Mouse (Mus musculus) ES-Bruce4 (cell line): ENCODE data around the gene Nhs.

Experiments used
- CTCF ChIP-seq: IDR thresholded peaks from one replicate; pipeline ENCODE4 v1.8.1; 2011; ENCODE audit warnings: low read depth, low read length
- EP300 ChIP-seq: IDR thresholded peaks from 2 replicates; pipeline ENCODE4 v1.6.1; 2011; ENCODE audit warnings: low read depth, low read length; ENCODE audit not compliant: insufficient read depth
- POLR2A ChIP-seq: IDR thresholded peaks from one replicate; pipeline ENCODE4 v1.8.1; 2011; ENCODE audit warnings: low read length; ENCODE audit not compliant: insufficient read depth

DNA sequence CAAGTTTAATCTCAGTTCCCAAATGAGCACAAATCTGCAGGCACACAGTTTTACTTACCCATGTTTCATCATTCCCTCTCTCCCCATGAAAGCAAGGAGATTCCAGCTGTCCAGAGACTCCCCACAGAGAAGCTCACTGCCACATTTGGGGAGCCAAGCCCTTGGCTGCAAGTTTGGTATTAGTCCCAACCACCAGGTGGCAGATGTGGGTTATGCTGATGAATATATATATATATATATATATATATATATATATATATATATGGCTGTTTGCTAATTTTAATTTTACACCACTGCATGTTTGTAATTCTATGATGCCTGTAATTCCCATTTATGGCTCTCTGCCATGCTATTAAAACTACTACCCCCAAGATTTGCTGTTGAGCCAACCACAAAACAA is 286.0 kb downstream of the Nhs start:
- TF ChIP-seq EP300 (no peak), POLR2A (no peak), CTCF (no peak)
